Mouse (Mus musculus) intestine, embryonic 16.5 days (tissue): Measurements from ENCODE around the gene Asb12. TPM values are rescaled to one million over a fixed set of nuclear protein-coding genes. Genes with fewer than 3 reads are reported as not detected.
"Not testable (repeated sequence)": the region's sequence is repeated elsewhere in the genome, so short reads cannot be mapped to it uniquely, and the experiment has no call there.

Experiments
- ATAC-seq: fragments of 200-750 bp; cut with Nextera tagmentation; 2 replicates; pipeline ENCODE4 v1.8.0; 2017; ENCODE audit warnings: moderate TSS enrichment, moderate library complexity
- H3K27ac ChIP-seq: fragments of 300-500 bp; sonication (generic); 2 replicates; pipeline ENCODE4 v1.5.1; 2014; ENCODE audit warnings: mild to moderate bottlenecking, low read length
- H3K27me3 ChIP-seq: fragments of 300-500 bp; sonication (generic); replicated peaks from 2 replicates; pipeline ENCODE4 v1.6.1; 2014; ENCODE audit warnings: low read length, control low read depth, mixed read lengths; ENCODE audit not compliant: control insufficient read depth, insufficient read depth
- H3K36me3 ChIP-seq: fragments of 300-500 bp; sonication (generic); 2 replicates; pipeline ENCODE4 v1.6.1; 2014; ENCODE audit warnings: low read length, control low read depth; ENCODE audit not compliant: control insufficient read depth, insufficient read depth
- H3K4me1 ChIP-seq: fragments of 300-500 bp; sonication (generic); 2 replicates; pipeline ENCODE4 v1.6.1; 2014; ENCODE audit warnings: low read length, control low read depth, mixed read lengths; ENCODE audit not compliant: control insufficient read depth, insufficient read depth
- H3K4me2 ChIP-seq: fragments of 300-500 bp; sonication (generic); 2 replicates; pipeline ENCODE4 v1.6.1; 2014; ENCODE audit warnings: low read depth, low read length, control low read depth
- H3K4me3 ChIP-seq: fragments of 300-500 bp; sonication (generic); 2 replicates; pipeline ENCODE4 v1.5.1; 2014; ENCODE audit warnings: mild to moderate bottlenecking, low read length
- H3K9ac ChIP-seq: fragments of 300-500 bp; sonication (generic); 2 replicates; pipeline ENCODE4 v1.6.1; 2014; ENCODE audit warnings: low read depth, low read length
- H3K9me3 ChIP-seq: fragments of 300-500 bp; sonication (generic); 2 replicates; pipeline ENCODE4 v1.6.1; 2016; ENCODE audit warnings: low read length, control low read depth; ENCODE audit not compliant: control insufficient read depth
- WGBS: fragments of 180-500 bp; shearing (Covaris S2); extraction: QIAGEN DNeasy Blood & Tissue Kit; methylation state at CpG from one replicate; pipeline ENCODE4 v1.1.7; 2014; 5-methylcytosine and 5-hydroxymethylcytosine counted together
- polyA plus RNA-seq: library from polyadenylated mRNA; unstranded; fragments of >200 nt; fragmentation: Nextera tagmentation; extraction: Ambion mirVana; gene quantifications from 2 replicates; pipeline ENCODE4 v1.2.1, GENCODE M21; 2015

Asb12 gene
- polyA plus RNA-seq, result 0.13 TPM in 1 of 2 replicates, not detected in the other

- H3K9ac ChIP-seq, result no peak within 1 kb of the TSS
- H3K27ac ChIP-seq, result no peak within 1 kb of the TSS
- H3K4me3 ChIP-seq, result no peak within 1 kb of the TSS
- no peaks in the 10 kb centered on the region for H3K4me1 ChIP-seq
- H3K9me3 ChIP-seq, result no peaks in the 10 kb centered on the region
- H3K27me3 ChIP-seq, result no peaks in the 10 kb centered on the region
- ATAC-seq, result no peak
- H3K4me2 ChIP-seq, result no peak within 1 kb of the TSS
- 83% methylated on average over 2 of the region's 2 CpGs for WGBS
- no peaks in the 10 kb centered on the region for H3K36me3 ChIP-seq
Observed at GRCm38 (mm10) chrX:95557887-95558286, at the start of gene Asb12, which contains the start of gene Pfn5. TSS of gene Asb12 (minus strand) at chrX:95557987. TSS of gene Pfn5 (plus strand) at chrX:95558104.

- no peak overlapping the region for H3K9ac ChIP-seq
- no peak overlapping the region for H3K4me3 ChIP-seq
- H3K4me1 ChIP-seq, result no peaks in the 10 kb centered on the region
- no peaks in the 10 kb centered on the region for H3K36me3 ChIP-seq
- peak; percentile 65; the same call in 1 of the 2 replicates for ATAC-seq
- 49% methylated on average over 5 of the region's 5 CpGs for WGBS
- no peaks in the 10 kb centered on the region for H3K27me3 ChIP-seq
- H3K9me3 ChIP-seq, result no peaks in the 10 kb centered on the region
- H3K27ac ChIP-seq, result no peak overlapping the region
- no peak overlapping the region for H3K4me2 ChIP-seq
Observed at GRCm38 (mm10) chrX:95600609-95601008, 42.8 kb upstream of the Asb12 start.

GRCm38 (mm10) chrX:95554321-95554720 is 3.5 kb downstream of the Asb12 start:
- Histone ChIP-seq H3K36me3 (no peaks in the 10 kb centered on the region), H3K9me3 (no peaks in the 10 kb centered on the region), H3K4me2 (no peak overlapping the region), H3K27me3 (no peaks in the 10 kb centered on the region), H3K9ac (no peak overlapping the region), H3K4me1 (no peaks in the 10 kb centered on the region), H3K27ac (no peak overlapping the region), H3K4me3 (no peak overlapping the region)
- 58% methylated on average over 4 of the region's 4 CpGs for WGBS
- no peak for ATAC-seq

- not testable (repeated sequence) for H3K9ac ChIP-seq, H3K36me3 ChIP-seq, ATAC-seq, H3K4me2 ChIP-seq, H3K4me3 ChIP-seq, H3K27me3 ChIP-seq, H3K27ac ChIP-seq, H3K4me1 ChIP-seq, H3K9me3 ChIP-seq
- WGBS, result 83% methylated on average over 2 of the region's 2 CpGs
Observed at GRCm38 (mm10) chrX:95535493-95535892, 22.3 kb downstream of the Asb12 start.

- H3K27ac ChIP-seq, result no peak overlapping the region
- no peaks in the 10 kb centered on the region for H3K36me3 ChIP-seq
- H3K27me3 ChIP-seq, result no peaks in the 10 kb centered on the region
- H3K4me1 ChIP-seq, result no peaks in the 10 kb centered on the region
- no peak overlapping the region for H3K4me2 ChIP-seq
- no peak for ATAC-seq
- no peaks in the 10 kb centered on the region for H3K9me3 ChIP-seq
- H3K9ac ChIP-seq, result no peak overlapping the region
- no peak overlapping the region for H3K4me3 ChIP-seq
- 73% methylated on average over 2 of the region's 2 CpGs for WGBS
Observed at GRCm38 (mm10) chrX:95525166-95525565, 32.6 kb downstream of the Asb12 start.

GRCm38 (mm10) chrX:95523883-95524282 is 33.9 kb downstream of the Asb12 start:
- H3K4me3 ChIP-seq, result no peak overlapping the region

GRCm38 (mm10) chrX:95457166-95457565 is 100.6 kb downstream of the Asb12 start:
- 71% methylated on average over 3 of the region's 3 CpGs for WGBS
- ATAC-seq, result no peak
- Histone ChIP-seq H3K4me2 (no peak overlapping the region), H3K4me3 (no peak overlapping the region), H3K27ac (no peak overlapping the region), H3K36me3 (no peaks in the 10 kb centered on the region), H3K9ac (no peak overlapping the region), H3K4me1 (no peaks in the 10 kb centered on the region), H3K27me3 (no peaks in the 10 kb centered on the region), H3K9me3 (no peaks in the 10 kb centered on the region)

More at GRCm38 (mm10) chrX:95523883-95524282, 33.9 kb downstream of the Asb12 start:
- ATAC-seq, result no peak
- Histone ChIP-seq H3K9me3 (no peaks in the 10 kb centered on the region), H3K27ac (no peak overlapping the region), H3K4me2 (no peak overlapping the region), H3K36me3 (no peaks in the 10 kb centered on the region), H3K4me1 (no peaks in the 10 kb centered on the region), H3K27me3 (no peaks in the 10 kb centered on the region), H3K9ac (no peak overlapping the region)

GRCm38 (mm10) chrX:95445866-95446265 is 111.9 kb downstream of the Asb12 start:
- Histone ChIP-seq H3K9ac (no peak overlapping the region), H3K27me3 (no peaks in the 10 kb centered on the region), H3K27ac (no peak overlapping the region), H3K4me1 (no peaks in the 10 kb centered on the region; the same call in 1 of the 2 replicates), H3K9me3 (no peaks in the 10 kb centered on the region), H3K4me3 (no peak overlapping the region), H3K4me2 (no peak overlapping the region), H3K36me3 (no peaks in the 10 kb centered on the region)
- WGBS, result 66% methylated on average over 2 of the region's 2 CpGs
- no peak for ATAC-seq

- ATAC-seq, result peak; percentile 70
- no peaks in the 10 kb centered on the region; the same call in 1 of the 2 replicates for H3K4me1 ChIP-seq
- H3K9me3 ChIP-seq, result no peaks in the 10 kb centered on the region
- peak overlapping the region; percentile 37; the same call in 1 of the 2 replicates for H3K9ac ChIP-seq
- peak overlapping the region; percentile 67 for H3K4me2 ChIP-seq
- H3K27me3 ChIP-seq, result no peaks in the 10 kb centered on the region
- WGBS, result 27% methylated on average over 3 of the region's 3 CpGs
- H3K27ac ChIP-seq, result peak overlapping the region; percentile 84
- H3K4me3 ChIP-seq, result peak overlapping the region; percentile 59
- H3K36me3 ChIP-seq, result no peaks in the 10 kb centered on the region
Observed at GRCm38 (mm10) chrX:95445141-95445540, 112.6 kb downstream of the Asb12 start.

- Histone ChIP-seq H3K27me3 (no peaks in the 10 kb centered on the region), H3K4me2 (peak within 1 kb of the TSS; percentile 67), H3K9ac (peak within 1 kb of the TSS; percentile 65), H3K9me3 (no peaks in the 10 kb centered on the region), H3K27ac (peak within 1 kb of the TSS; percentile 90), H3K4me1 (no peaks in the 10 kb centered on the region; the same call in 1 of the 2 replicates), H3K36me3 (no peaks in the 10 kb centered on the region), H3K4me3 (peak within 1 kb of the TSS; percentile 59)
- 15% methylated on average over 19 of the region's 19 CpGs for WGBS
- peak; percentile 96 for ATAC-seq
Observed at GRCm38 (mm10) chrX:95444776-95445111, 113.0 kb downstream of the Asb12 start, which contains the start of gene Amer1. TSS of gene Amer1 (minus strand) at chrX:95444872.
